Mouse (Mus musculus) embryonic fibroblast, embryonic 13.5 days (primary cell): Measurements from ENCODE around the gene Foxp1. TPM values are rescaled to one million over a fixed set of nuclear protein-coding genes. Genes with fewer than 3 reads are reported as not detected.

Experiments used
- H3K27ac ChIP-seq: 2 replicates; pipeline ENCODE4 v1.5.1; 2012; ENCODE audit warnings: low read length, control low read depth, inconsistent platforms; ENCODE audit not compliant: insufficient read depth
- H3K4me1 ChIP-seq: 2 replicates; pipeline ENCODE4 v1.6.1; 2011; ENCODE audit warnings: low read length; ENCODE audit not compliant: control insufficient read depth, insufficient read depth
- H3K4me3 ChIP-seq: 2 replicates; pipeline ENCODE4 v1.5.1; 2011; ENCODE audit warnings: mild to moderate bottlenecking, control low read depth, low read length; ENCODE audit not compliant: insufficient read depth
- CTCF ChIP-seq: IDR thresholded peaks from 2 replicates; pipeline ENCODE4 v1.5.1; 2011; ENCODE audit warnings: mild to moderate bottlenecking, control low read depth, low read length, moderate library complexity, borderline replicate concordance; ENCODE audit not compliant: insufficient read depth
- POLR2A ChIP-seq: IDR thresholded peaks from 2 replicates; pipeline ENCODE4 v1.6.1; 2011; ENCODE audit warnings: low read depth, mild to moderate bottlenecking, control low read depth, low read length, moderate library complexity
- polyA plus RNA-seq: library from polyadenylated mRNA; stranded (reverse); fragments of >200 nt; gene quantifications from 2 replicates; pipeline ENCODE4 v1.2.4, GENCODE M21; 2011; ENCODE audit warnings: low read depth; ENCODE audit not compliant: missing spikeins, insufficient read length

Foxp1 gene
- polyA plus RNA-seq, 1 experiment, result 137 TPM

DNA sequence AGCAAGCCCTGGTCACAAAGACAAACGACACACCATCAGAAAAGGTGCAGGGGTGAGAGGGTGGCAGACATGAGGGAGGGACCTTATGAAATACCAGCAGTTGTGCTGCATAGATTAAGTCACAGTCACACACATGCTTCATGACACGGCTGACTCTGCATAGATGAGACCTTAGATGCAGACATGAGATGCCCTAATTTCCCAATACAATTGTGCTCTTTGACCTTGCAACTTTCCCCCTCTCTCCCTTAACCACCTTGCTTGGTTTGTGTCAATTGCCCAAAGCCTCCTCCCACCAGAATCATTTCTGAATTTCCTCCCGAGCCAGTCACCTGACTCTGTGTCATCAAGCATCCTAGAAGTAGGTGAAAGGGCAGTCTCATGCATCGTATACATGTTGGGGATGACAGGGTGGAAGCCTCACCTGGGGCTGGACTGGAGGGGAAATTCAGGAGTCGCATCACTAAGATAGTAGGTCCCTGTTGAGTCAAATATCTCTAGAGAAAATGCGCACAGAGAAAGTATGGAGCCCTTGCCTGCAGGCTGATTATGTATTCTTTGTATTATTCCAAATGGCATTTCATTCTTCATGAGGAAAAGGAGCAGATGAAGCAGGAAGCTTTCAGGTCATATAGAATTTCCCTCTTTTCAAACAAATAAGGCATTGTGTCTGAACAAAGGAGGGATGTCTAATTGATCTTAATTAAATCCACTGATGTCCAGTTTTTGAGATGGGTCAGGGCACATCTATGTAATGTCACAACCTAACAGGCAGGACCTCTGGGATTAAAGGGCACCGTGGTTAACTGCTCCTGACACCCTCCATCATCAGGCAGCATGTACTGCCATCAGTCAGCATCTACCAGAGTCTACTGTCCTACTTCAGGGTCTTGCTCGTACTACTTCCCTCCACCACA, 486.8 kb downstream of the Foxp1 start:
- TF ChIP-seq POLR2A, result no peak
- TF ChIP-seq CTCF, result no peak
- Histone ChIP-seq H3K4me3 (no peak overlapping the region), H3K4me1 (peaks cover 2% of the 10 kb centered on the region; the same call in 1 of the 2 replicates), H3K27ac (no peak overlapping the region)

- Histone ChIP-seq H3K4me3 (no peak overlapping the region), H3K4me1 (peaks cover 2% of the 10 kb centered on the region; the same call in 1 of the 2 replicates), H3K27ac (no peak overlapping the region)
- no peak for TF ChIP-seq CTCF
- no peak for TF ChIP-seq POLR2A
These were observed 489.5 kb downstream of the Foxp1 start for GRCm38 (mm10) chr6:99033062-99033461.

GRCm38 (mm10) chr6:99031321-99031903, 491.1 kb downstream of the Foxp1 start:
- Histone ChIP-seq H3K4me1 (peaks cover 2% of the 10 kb centered on the region; the same call in 1 of the 2 replicates), H3K27ac (no peak overlapping the region), H3K4me3 (no peak overlapping the region)
- TF ChIP-seq POLR2A, result no peak

DNA sequence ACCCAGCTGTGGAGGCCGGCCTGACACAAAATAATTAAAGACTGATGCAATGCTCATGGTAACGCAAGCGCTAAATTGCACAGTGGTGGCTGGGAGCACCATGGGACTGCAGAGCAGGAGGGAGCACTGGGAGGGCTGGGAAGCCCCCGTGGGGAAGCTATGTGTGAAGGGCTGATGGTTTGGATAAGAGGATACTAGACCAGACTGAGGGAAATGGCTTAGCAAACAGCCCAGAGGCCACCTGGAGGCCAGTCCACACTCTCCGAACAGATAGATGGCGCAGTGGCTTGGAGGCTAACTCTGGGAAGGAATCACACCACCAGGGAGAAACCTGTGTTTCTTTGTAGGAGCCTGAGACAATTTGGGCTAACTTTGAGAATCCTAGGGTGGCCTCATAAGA, 492.3 kb downstream of the Foxp1 start:
- H3K4me3 ChIP-seq, result no peak overlapping the region
- TF ChIP-seq CTCF (no peak), POLR2A (no peak)
- H3K27ac ChIP-seq, result no peak overlapping the region
- peaks cover 2% of the 10 kb centered on the region; the same call in 1 of the 2 replicates for H3K4me1 ChIP-seq

- H3K4me1 ChIP-seq, result peaks cover 7% of the 10 kb centered on the region
- no peak overlapping the region for H3K27ac ChIP-seq
- TF ChIP-seq CTCF (no peak), POLR2A (no peak)
- H3K4me3 ChIP-seq, result no peak overlapping the region
These were observed 493.1 kb downstream of the Foxp1 start for GRCm38 (mm10) chr6:99029438-99029837.

GRCm38 (mm10) chr6:99028989-99029305, 493.6 kb downstream of the Foxp1 start:
- peak overlapping the region; percentile 86 for H3K27ac ChIP-seq
- H3K4me1 ChIP-seq, result peaks cover 8% of the 10 kb centered on the region
- peak overlapping the region; percentile 78 for H3K4me3 ChIP-seq
- TF ChIP-seq POLR2A (no peak), CTCF (no peak)

GRCm38 (mm10) chr6:99028161-99028988, 494.1 kb downstream of the Foxp1 start:
- TF ChIP-seq CTCF, result no peak
- TF ChIP-seq POLR2A, result peak; percentile 15; the same call in 1 of the 2 replicates
- H3K4me1 ChIP-seq, result peaks cover 11% of the 10 kb centered on the region
- peak overlapping the region; percentile 86 for H3K27ac ChIP-seq
- peak overlapping the region; percentile 90 for H3K4me3 ChIP-seq

DNA sequence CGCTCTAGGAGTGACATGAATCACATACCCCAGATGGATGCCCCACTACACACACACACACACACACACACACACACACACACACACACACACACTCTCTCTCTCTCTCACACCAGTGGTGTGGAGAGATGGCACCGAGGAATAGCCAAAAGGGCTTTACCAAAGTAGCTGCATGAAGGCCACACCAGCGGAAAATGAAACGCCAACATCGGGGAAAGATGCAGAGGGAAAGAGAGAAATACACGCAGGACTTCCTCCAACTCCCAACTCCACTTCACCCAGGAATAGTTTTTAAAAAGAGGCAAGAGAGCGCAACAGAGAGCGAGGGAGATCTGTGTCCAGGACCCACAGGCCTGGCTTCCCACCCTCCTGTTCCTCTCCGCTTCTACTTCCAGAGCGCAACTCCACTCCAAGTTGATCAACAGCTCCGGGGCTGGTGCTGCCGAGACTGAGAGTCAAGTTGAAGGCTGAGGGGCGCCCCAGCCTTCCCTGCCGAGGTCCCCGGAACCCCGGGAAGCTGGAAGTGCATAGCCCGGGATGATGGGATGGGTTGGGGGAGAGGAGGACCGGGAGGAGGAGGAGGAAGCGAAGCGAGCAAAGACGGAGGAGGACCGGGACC, 494.9 kb downstream of the Foxp1 start:
- Histone ChIP-seq H3K4me1 (peaks cover 9% of the 10 kb centered on the region), H3K4me3 (peak overlapping the region; percentile 90), H3K27ac (peak overlapping the region; percentile 84)
- no peak for TF ChIP-seq CTCF
- no peak; the same call in 1 of the 2 replicates for TF ChIP-seq POLR2A
